Mouse (Mus musculus): ENCODE data around the gene Tectb. TPM values are rescaled to one million over a fixed set of nuclear protein-coding genes. Genes with fewer than 3 reads are reported as not detected.
"Not testable (repeated sequence)": the region's sequence is repeated elsewhere in the genome, so short reads cannot be mapped to it uniquely, and the experiment has no call there.

The Tectb gene
- polyA plus RNA-seq, 1 experiment = not detected

- Histone ChIP-seq H3K4me3 (ENCODE audit: insufficient read depth, low read depth, low read length) (no peak overlapping the region), H3K27ac (ENCODE audit: insufficient read depth, low read depth, low read length) (no peak overlapping the region), H3K4me1 (ENCODE audit: control insufficient read depth, insufficient read depth, low read length) (peaks cover 13% of the 10 kb centered on the region)
- WGBS = 51% methylated on average over 11 of the region's 11 CpGs
- no peak for TF ChIP-seq CTCF (IDR thresholded peaks at IDR 0.05; ENCODE audit: insufficient read depth, low read depth, low read length)
- no peak for TF ChIP-seq POLR2A (IDR thresholded peaks at IDR 0.05; ENCODE audit: insufficient read depth, low read depth, low read length)
Observed at GRCm38 (mm10) chr19:55143391-55144300, 36.9 kb upstream of the Tectb start.

GRCm38 (mm10) chr19:55144691-55145090 is 35.8 kb upstream of the Tectb start:
- WGBS = 78% methylated on average over 5 of the region's 5 CpGs
- no peak overlapping the region for H3K4me3 ChIP-seq (ENCODE audit: insufficient read depth, low read depth, low read length)
- H3K27ac ChIP-seq (ENCODE audit: insufficient read depth, low read depth, low read length) = no peak overlapping the region
- peaks cover 13% of the 10 kb centered on the region for H3K4me1 ChIP-seq (ENCODE audit: control insufficient read depth, insufficient read depth, low read length)
- TF ChIP-seq CTCF (IDR thresholded peaks at IDR 0.05; ENCODE audit: insufficient read depth, low read depth, low read length) = no peak
- TF ChIP-seq POLR2A (IDR thresholded peaks at IDR 0.05; ENCODE audit: insufficient read depth, low read depth, low read length) = no peak

GRCm38 (mm10) chr19:55145136-55145535 is 35.4 kb upstream of the Tectb start:
- WGBS = 89% methylated on average over 2 of the region's 2 CpGs
- TF ChIP-seq CTCF (IDR thresholded peaks at IDR 0.05; ENCODE audit: insufficient read depth, low read depth, low read length) = no peak
- TF ChIP-seq POLR2A (IDR thresholded peaks at IDR 0.05; ENCODE audit: insufficient read depth, low read depth, low read length) = no peak
- no peak overlapping the region for H3K27ac ChIP-seq (ENCODE audit: insufficient read depth, low read depth, low read length)
- peaks cover 13% of the 10 kb centered on the region for H3K4me1 ChIP-seq (ENCODE audit: control insufficient read depth, insufficient read depth, low read length)
- H3K4me3 ChIP-seq (ENCODE audit: insufficient read depth, low read depth, low read length) = no peak overlapping the region

GRCm38 (mm10) chr19:55147568-55147967 is 33.0 kb upstream of the Tectb start:
- Histone ChIP-seq H3K4me1 (ENCODE audit: control insufficient read depth, insufficient read depth, low read length) (peaks cover 13% of the 10 kb centered on the region), H3K27ac (ENCODE audit: insufficient read depth, low read depth, low read length) (no peak overlapping the region), H3K4me3 (ENCODE audit: insufficient read depth, low read depth, low read length) (no peak overlapping the region)
- 50% methylated on average over 9 of the region's 9 CpGs for WGBS
- no peak for TF ChIP-seq CTCF (IDR thresholded peaks at IDR 0.05; ENCODE audit: insufficient read depth, low read depth, low read length)

GRCm38 (mm10) chr19:55148109-55148508 is 32.4 kb upstream of the Tectb start:
- Histone ChIP-seq H3K4me1 (ENCODE audit: control insufficient read depth, insufficient read depth, low read length) (peaks cover 13% of the 10 kb centered on the region), H3K4me3 (ENCODE audit: insufficient read depth, low read depth, low read length) (no peak overlapping the region), H3K27ac (ENCODE audit: insufficient read depth, low read depth, low read length) (no peak overlapping the region)
- no peak for TF ChIP-seq POLR2A (IDR thresholded peaks at IDR 0.05; ENCODE audit: insufficient read depth, low read depth, low read length)
- WGBS = 93% methylated on average over 6 of the region's 6 CpGs

- TF ChIP-seq CTCF (IDR thresholded peaks at IDR 0.05; ENCODE audit: insufficient read depth, low read depth, low read length) (no peak), POLR2A (IDR thresholded peaks at IDR 0.05; ENCODE audit: insufficient read depth, low read depth, low read length) (no peak)
- Histone ChIP-seq H3K4me1 (ENCODE audit: control insufficient read depth, insufficient read depth, low read length) (peaks cover 10% of the 10 kb centered on the region), H3K4me3 (ENCODE audit: insufficient read depth, low read depth, low read length) (no peak overlapping the region), H3K27ac (ENCODE audit: insufficient read depth, low read depth, low read length) (no peak overlapping the region)
- 65% methylated on average over 6 of the region's 6 CpGs for WGBS
Observed at GRCm38 (mm10) chr19:55149646-55150045, 30.9 kb upstream of the Tectb start.

GRCm38 (mm10) chr19:55152274-55152673 is 28.3 kb upstream of the Tectb start:
- not testable (repeated sequence) for H3K27ac ChIP-seq (ENCODE audit: insufficient read depth, low read depth, low read length); H3K4me3 ChIP-seq (ENCODE audit: insufficient read depth, low read depth, low read length); H3K4me1 ChIP-seq (ENCODE audit: control insufficient read depth, insufficient read depth, low read length)
- 74% methylated on average over 6 of the region's 6 CpGs for WGBS

- peaks cover under 1% of the 10 kb centered on the region; the same call in 1 of the 2 replicates for H3K4me1 ChIP-seq (ENCODE audit: control insufficient read depth, insufficient read depth, low read length)
- TF ChIP-seq POLR2A (IDR thresholded peaks at IDR 0.05; ENCODE audit: insufficient read depth, low read depth, low read length) (no peak), CTCF (IDR thresholded peaks at IDR 0.05; ENCODE audit: insufficient read depth, low read depth, low read length) (no peak)
- H3K4me3 ChIP-seq (ENCODE audit: insufficient read depth, low read depth, low read length) = no peak overlapping the region
- WGBS = 92% methylated on average over 6 of the region's 6 CpGs
- H3K27ac ChIP-seq (ENCODE audit: insufficient read depth, low read depth, low read length) = no peak overlapping the region
Observed at GRCm38 (mm10) chr19:55152983-55153382, 27.6 kb upstream of the Tectb start.

- no peak for TF ChIP-seq POLR2A (IDR thresholded peaks at IDR 0.05; ENCODE audit: insufficient read depth, low read depth, low read length)
- TF ChIP-seq CTCF (IDR thresholded peaks at IDR 0.05; ENCODE audit: insufficient read depth, low read depth, low read length) = no peak
- WGBS = 95% methylated on average over 7 of the region's 7 CpGs
- no peak overlapping the region for H3K4me3 ChIP-seq (ENCODE audit: insufficient read depth, low read depth, low read length)
- peaks cover 3% of the 10 kb centered on the region for H3K4me1 ChIP-seq (ENCODE audit: control insufficient read depth, insufficient read depth, low read length)
- no peak overlapping the region for H3K27ac ChIP-seq (ENCODE audit: insufficient read depth, low read depth, low read length)
Observed at GRCm38 (mm10) chr19:55157029-55157428, 23.5 kb upstream of the Tectb start.
